Mouse (Mus musculus): ENCODE data around the gene Fam160b1. TPM values are rescaled to one million over a fixed set of nuclear protein-coding genes. Genes with fewer than 3 reads are reported as not detected.

The Fam160b1 gene
- polyA plus RNA-seq, 1 experiment from 2014 or later: 15.1 TPM

DNA sequence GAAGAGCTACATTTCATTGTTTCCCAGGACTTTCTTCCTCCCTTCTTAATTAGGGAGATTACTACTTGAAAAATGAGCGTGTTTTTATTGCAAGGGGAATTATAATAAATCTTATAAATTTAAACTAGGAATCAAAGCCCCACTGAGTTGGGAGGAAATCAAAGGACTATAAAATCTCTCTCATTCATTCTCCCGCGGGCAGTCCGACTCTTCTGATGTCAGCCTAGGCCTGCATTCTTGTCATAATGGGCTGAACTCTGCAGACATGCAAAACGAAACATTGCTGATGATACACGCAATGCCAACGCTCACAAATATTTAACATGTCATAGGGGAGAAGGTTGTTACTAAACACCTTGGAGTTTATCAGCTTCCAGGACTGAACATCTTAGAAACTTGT, 76.6 kb downstream of the Fam160b1 start:
- H3K36me3 ChIP-seq (ENCODE audit: control insufficient read depth, insufficient read depth, low read length): no peaks in the 10 kb centered on the region
- 76% methylated on average over 7 of the region's 7 CpGs for WGBS
- no peak for ATAC-seq (ENCODE audit: insufficient number of reproducible peaks, insufficient read depth, low FRiP score, low read depth)
- H3K9me3 ChIP-seq (ENCODE audit: control insufficient read depth, low read length): no peaks in the 10 kb centered on the region
- H3K27ac ChIP-seq (replicated peaks in 1 of 2; ENCODE audit: control insufficient read depth in 1 of 2, insufficient read depth in 1 of 2, low read depth in 2 of 2, low read length in 2 of 2): no peak overlapping the region
- H3K9ac ChIP-seq (ENCODE audit: low read length): no peak overlapping the region
- no peaks in the 10 kb centered on the region for H3K27me3 ChIP-seq (ENCODE audit: control insufficient read depth, insufficient read depth, low read length)
- 0 out of 4 replicates have a peak, but pooled peaks cover 0 to 4% of the 10 kb centered on the region in 2 experiments for H3K4me1 ChIP-seq (ENCODE audit: control insufficient read depth in 2 of 2, insufficient read depth in 2 of 2, low read length in 2 of 2)
- H3K4me2 ChIP-seq (ENCODE audit: low read length): no peak overlapping the region
- no peak overlapping the region for H3K4me3 ChIP-seq (ENCODE audit: control insufficient read depth in 1 of 2, insufficient read depth in 1 of 2, low read depth in 1 of 2, low read length in 2 of 2)

Other genes with a start within 250 kb of the Fam160b1 start
- gene Ablim1, start 45.8 kb upstream of the Fam160b1 start, polyA plus RNA-seq (2014; fragmentation: Nextera tagmentation; extraction: Ambion mirVana): 46.9 and 53.8 TPM in 2 replicates
- gene Trub1, start 92.2 kb downstream of the Fam160b1 start, polyA plus RNA-seq (2014; fragmentation: Nextera tagmentation; extraction: Ambion mirVana): 10.3 and 12.0 TPM in 2 replicates

Data from heart, embryonic 14.5 days (tissue).